Mouse (Mus musculus) heart, embryonic 14.5 days (tissue): ENCODE data around the gene Mapk8ip3. TPM values are rescaled to one million over a fixed set of nuclear protein-coding genes. Genes with fewer than 3 reads are reported as not detected.
A peak's percentile ranks its signal among the peaks of the same experiment; 100 is the strongest.

Experiments used
- ATAC-seq: fragments of 200-750 bp; cut with Nextera tagmentation; 2 replicates; pipeline ENCODE4 v1.8.0; 2017; ENCODE audit warnings: low read depth, moderate TSS enrichment; ENCODE audit not compliant: insufficient number of reproducible peaks, insufficient read depth, low FRiP score
- H3K27ac ChIP-seq, 2 experiments: fragments of 200-500 bp in 1 of 2; fragments of 300-500 bp in 1 of 2; sonication (generic) in 1 of 2; replicated peaks in 1 of 2; 2 replicates each; pipeline ENCODE4 v1.5.1; 2012 to 2014; ENCODE audit warnings: low read depth in 2 of 2, low read length in 2 of 2, control low read depth in 1 of 2, mild to moderate bottlenecking in 1 of 2, mixed read lengths in 1 of 2; ENCODE audit not compliant: control insufficient read depth in 1 of 2, insufficient read depth in 1 of 2
- H3K27me3 ChIP-seq: fragments of 300-500 bp; sonication (generic); 2 replicates; pipeline ENCODE4 v1.6.1; 2014; ENCODE audit warnings: mild to moderate bottlenecking, low read length, control low read depth; ENCODE audit not compliant: control insufficient read depth, insufficient read depth
- H3K36me3 ChIP-seq: fragments of 300-500 bp; sonication (generic); 2 replicates; pipeline ENCODE4 v1.6.1; 2014; ENCODE audit warnings: mild to moderate bottlenecking, control low read depth, low read length, mixed read lengths; ENCODE audit not compliant: control insufficient read depth, insufficient read depth
- H3K4me1 ChIP-seq, 2 experiments: fragments of 200-500 bp in 1 of 2; fragments of 300-500 bp in 1 of 2; sonication (generic) in 1 of 2; 2 replicates each; pipeline ENCODE4 v1.6.1; 2012 to 2014; ENCODE audit warnings: low read length in 2 of 2, control low read depth in 1 of 2, mixed read lengths in 1 of 2; ENCODE audit not compliant: control insufficient read depth in 2 of 2, insufficient read depth in 2 of 2
- H3K4me2 ChIP-seq: fragments of 300-500 bp; sonication (generic); 2 replicates; pipeline ENCODE4 v1.6.1; 2014; ENCODE audit warnings: mild to moderate bottlenecking, low read length
- H3K4me3 ChIP-seq, 2 experiments: fragments of 200-500 bp in 1 of 2; fragments of 300-500 bp in 1 of 2; sonication (generic) in 1 of 2; 2 replicates each; pipeline ENCODE4 v1.5.1; 2012 to 2014; ENCODE audit warnings: low read length in 2 of 2, mild to moderate bottlenecking in 2 of 2, control low read depth in 1 of 2, low read depth in 1 of 2, moderate library complexity in 1 of 2; ENCODE audit not compliant: control insufficient read depth in 1 of 2, insufficient read depth in 1 of 2
- H3K9ac ChIP-seq: fragments of 300-500 bp; sonication (generic); 2 replicates; pipeline ENCODE4 v1.6.1; 2014; ENCODE audit warnings: mild to moderate bottlenecking, low read length
- H3K9me3 ChIP-seq: fragments of 300-500 bp; sonication (generic); 2 replicates; pipeline ENCODE4 v1.6.1; 2016; ENCODE audit warnings: low read length, control low read depth; ENCODE audit not compliant: control insufficient read depth
- WGBS: fragments of 180-500 bp; shearing (Covaris S2); extraction: QIAGEN DNeasy Blood & Tissue Kit; methylation state at CpG from one replicate; pipeline ENCODE4 v1.1.7; 2014; 5-methylcytosine and 5-hydroxymethylcytosine counted together
- polyA plus RNA-seq: library from polyadenylated mRNA; unstranded; fragments of >200 nt; fragmentation: Nextera tagmentation; extraction: Ambion mirVana; gene quantifications from 2 replicates; pipeline ENCODE4 v1.2.1, GENCODE M21; 2014

The Mapk8ip3 gene
- 27.8 and 31.0 TPM in 2 replicates for polyA plus RNA-seq

DNA sequence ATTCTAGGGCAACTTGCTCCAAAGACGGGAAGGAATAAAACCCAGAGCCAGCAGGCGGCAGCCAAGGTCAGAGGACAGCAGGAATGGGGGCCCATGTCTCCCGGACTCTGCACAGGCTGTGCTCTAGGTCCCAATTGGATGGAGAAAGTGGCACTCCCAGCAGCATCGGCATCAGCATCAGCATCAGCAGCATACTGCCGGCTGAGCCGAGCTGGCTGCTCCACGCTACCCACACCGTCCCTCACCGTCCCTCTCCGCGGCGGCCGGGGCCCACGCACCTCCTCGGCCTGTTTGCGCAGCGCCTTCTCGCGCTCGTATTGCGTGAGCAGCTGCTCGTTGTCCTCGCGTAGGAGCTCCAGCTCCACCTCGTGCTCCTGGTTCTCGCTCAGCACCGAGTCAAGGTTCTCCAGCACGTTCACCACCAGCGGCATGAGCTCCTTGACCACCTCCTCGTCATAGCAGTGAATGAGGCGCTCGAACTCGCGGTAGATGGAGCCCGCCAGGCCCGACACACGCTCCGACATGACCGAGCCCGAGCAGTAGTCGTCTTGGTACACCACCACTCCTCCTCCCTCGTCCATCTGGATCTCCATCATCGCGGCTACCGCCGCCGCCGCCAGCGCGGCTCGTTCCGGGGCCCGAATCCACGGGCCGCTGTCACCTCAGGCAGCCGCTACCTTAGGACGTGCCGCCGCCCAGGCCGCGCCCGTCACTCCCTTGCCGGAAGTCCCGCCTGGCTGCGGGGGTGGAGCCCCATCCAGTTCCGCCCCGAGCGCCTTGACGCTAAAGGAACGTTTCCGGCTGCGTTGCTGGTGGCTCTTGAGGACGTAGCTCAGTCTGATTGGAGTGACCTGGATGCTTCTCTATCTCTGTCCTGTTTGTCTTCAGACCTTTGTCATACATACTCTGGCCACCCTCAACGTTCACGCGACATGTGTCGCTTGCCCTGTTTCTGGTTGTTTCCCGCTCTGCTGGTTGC lies at the start of gene Mapk8ip3:
Gene Mapk8ip3 (minus strand): TSS at position 719 of the 979 bp plus-strand sequence.
- Histone ChIP-seq H3K27ac (peak within 1 kb of the TSS; percentile 63 to 83), H3K9me3 (no peaks in the 10 kb centered on the region), H3K4me1 (peaks cover 6 to 19% of the 10 kb centered on the region in 2 experiments), H3K4me3 (peak within 1 kb of the TSS; percentile 73 to 80), H3K36me3 (peaks cover 19% of the 10 kb centered on the region; the same call in 1 of the 2 replicates), H3K27me3 (no peaks in the 10 kb centered on the region), H3K4me2 (peak within 1 kb of the TSS; percentile 68), H3K9ac (peak within 1 kb of the TSS; percentile 80)
- under 1% methylated on average over 78 of the region's 78 CpGs for WGBS
- peak; percentile 96 for ATAC-seq

GRCm38 (mm10) chr17:24960852-24961715 lies 24.3 kb upstream of the Mapk8ip3 start:
- H3K27me3 ChIP-seq = no peaks in the 10 kb centered on the region
- 0 out of 4 replicates have a peak, but pooled peaks cover 0 to 11% of the 10 kb centered on the region in 2 experiments for H3K4me1 ChIP-seq
- peak overlapping the region; percentile 64 for H3K9ac ChIP-seq
- peak overlapping the region; percentile 50 to 80 for H3K4me3 ChIP-seq
- no peak for ATAC-seq
- 16% methylated on average over 21 of the region's 21 CpGs for WGBS
- H3K27ac ChIP-seq = no peak overlapping the region
- H3K9me3 ChIP-seq = no peaks in the 10 kb centered on the region
- H3K4me2 ChIP-seq = peak overlapping the region; percentile 83
- peaks cover 48% of the 10 kb centered on the region for H3K36me3 ChIP-seq

- WGBS = under 1% methylated on average over 58 of the region's 59 CpGs
- peaks cover 48% of the 10 kb centered on the region for H3K36me3 ChIP-seq
- ATAC-seq = peak; percentile 100
- peak within 1 kb of the TSS; percentile 80 to 84 for H3K4me3 ChIP-seq
- H3K4me1 ChIP-seq = 0 out of 4 replicates have a peak, but pooled peaks cover 0 to 11% of the 10 kb centered on the region in 2 experiments
- peak within 1 kb of the TSS; percentile 81 for H3K9ac ChIP-seq
- no peaks in the 10 kb centered on the region for H3K27me3 ChIP-seq
- peak within 1 kb of the TSS; percentile 83 for H3K4me2 ChIP-seq
- peak within 1 kb of the TSS; percentile 40 to 80; a peak in 3 of 4 replicates for H3K27ac ChIP-seq
- H3K9me3 ChIP-seq = no peaks in the 10 kb centered on the region
Measured at GRCm38 (mm10) chr17:24960135-24960851, 23.5 kb upstream of the Mapk8ip3 start, which contains the start of gene Jpt2. TSS of gene Jpt2 (minus strand) at chr17:24960689.

- 0 out of 4 replicates have a peak, but pooled peaks cover 0 to 11% of the 10 kb centered on the region in 2 experiments for H3K4me1 ChIP-seq
- no peak overlapping the region for H3K27ac ChIP-seq
- no peaks in the 10 kb centered on the region for H3K9me3 ChIP-seq
- no peaks in the 10 kb centered on the region for H3K27me3 ChIP-seq
- H3K36me3 ChIP-seq = peaks cover 46% of the 10 kb centered on the region
- peak overlapping the region; percentile 81 for H3K9ac ChIP-seq
- 54% methylated on average over 8 of the region's 8 CpGs for WGBS
- H3K4me2 ChIP-seq = peak overlapping the region; percentile 83
- peak overlapping the region; percentile 80 to 84; a peak in 3 of 4 replicates for H3K4me3 ChIP-seq
- ATAC-seq = no peak
Measured at GRCm38 (mm10) chr17:24959371-24959770, 22.6 kb upstream of the Mapk8ip3 start.

- Histone ChIP-seq H3K9me3 (no peaks in the 10 kb centered on the region), H3K9ac (no peak overlapping the region), H3K27ac (no peak overlapping the region), H3K27me3 (no peaks in the 10 kb centered on the region), H3K4me1 (no peaks in the 10 kb centered on the region), H3K4me3 (no peak overlapping the region), H3K36me3 (peaks cover 65% of the 10 kb centered on the region), H3K4me2 (no peak overlapping the region)
- WGBS = 94% methylated on average over 2 of the region's 2 CpGs
- no peak for ATAC-seq
Measured at GRCm38 (mm10) chr17:24953291-24953690, 16.5 kb upstream of the Mapk8ip3 start.

DNA sequence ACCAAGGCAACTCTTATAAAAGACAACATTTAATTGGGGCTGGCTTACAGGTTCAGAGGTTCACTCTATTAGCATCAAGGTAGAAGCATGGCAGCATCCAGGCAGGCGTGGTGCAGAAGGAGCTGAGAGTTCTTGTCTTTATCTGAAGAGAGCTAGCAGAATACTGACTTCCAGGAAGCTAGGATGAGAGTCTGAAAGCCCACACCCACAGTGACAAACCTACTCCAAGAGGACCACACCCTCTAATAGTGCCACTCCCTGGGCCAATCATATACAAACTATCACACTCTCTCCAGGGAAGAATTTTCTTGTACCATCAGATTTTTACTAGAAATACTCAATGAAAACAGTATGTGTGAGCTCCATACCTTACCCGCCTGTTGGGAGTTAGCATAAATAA lies 13.9 kb upstream of the Mapk8ip3 start:
- ATAC-seq = no peak
- no peak overlapping the region for H3K9ac ChIP-seq
- no peak overlapping the region for H3K4me3 ChIP-seq
- no peaks in the 10 kb centered on the region for H3K27me3 ChIP-seq
- H3K9me3 ChIP-seq = no peaks in the 10 kb centered on the region
- H3K4me1 ChIP-seq = no peaks in the 10 kb centered on the region
- H3K27ac ChIP-seq = no peak overlapping the region
- WGBS = 87% methylated on average over 2 of the region's 2 CpGs
- H3K36me3 ChIP-seq = peaks cover 82% of the 10 kb centered on the region
- no peak overlapping the region for H3K4me2 ChIP-seq
